Mouse (Mus musculus) liver, postnatal 0 days (tissue): ENCODE measurements around the gene Mog.

Source experiments
- CTCF ChIP-seq: sonication (generic); IDR thresholded peaks from 2 replicates; pipeline ENCODE4 v1.5.1; 2016; ENCODE audit warnings: antibody characterized with exemption, low read depth
- EP300 ChIP-seq: IDR thresholded peaks from 2 replicates; pipeline ENCODE4 v1.6.1; 2016; ENCODE audit warnings: antibody characterized with exemption, low read depth, mild to moderate bottlenecking

GRCm38 (mm10) chr17:37026425-37026824 lies 3.2 kb upstream of the Mog start:
- no peak for TF ChIP-seq EP300
- no peak for TF ChIP-seq CTCF
